Mouse (Mus musculus): ENCODE results near the gene Gnai3. TPM values are rescaled to one million over a fixed set of nuclear protein-coding genes. Genes with fewer than 3 reads are reported as not detected.

The Gnai3 gene
- total and polyA plus RNA-seq, 3 experiments, result 54.1 to 145 (median 78.7) TPM

DNA sequence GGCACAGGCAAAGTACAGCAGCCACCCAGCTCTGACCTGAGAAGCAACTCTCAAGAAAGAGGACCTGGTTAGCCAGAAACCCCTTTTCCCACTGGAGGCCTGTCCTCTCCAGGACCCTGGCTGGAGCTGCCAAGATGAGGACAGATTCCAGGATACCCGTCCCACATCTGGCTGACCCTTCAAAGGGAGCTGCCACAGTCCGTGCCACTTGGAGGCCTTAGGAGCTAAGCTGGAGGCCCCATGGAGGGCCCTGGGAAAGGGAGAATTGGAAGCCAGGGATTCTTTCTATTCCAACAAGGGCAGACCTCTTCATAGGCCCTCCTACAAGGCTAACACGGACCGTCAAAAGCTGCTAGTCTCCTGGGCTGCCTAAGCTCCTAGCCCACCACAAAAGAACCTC lies 64.3 kb downstream of the Gnai3 start:
- peaks cover 27 to 34% of the 10 kb centered on the region in 2 experiments for H3K4me1 ChIP-seq (ENCODE audit: control insufficient read depth in 1 of 2, insufficient read depth in 2 of 2)
- no peak for DNase-seq (ENCODE audit: extremely low read depth)
- H3K9me3 ChIP-seq (replicated peaks; ENCODE audit: low read length), result no peaks in the 10 kb centered on the region
- no peak overlapping the region for H3K4me2 ChIP-seq (ENCODE audit: insufficient read depth, low read depth, poor library complexity, severe bottlenecking)
- TF ChIP-seq GABPA (IDR thresholded peaks at IDR 0.05; ENCODE audit: insufficient replicate concordance, low read depth, low read length) (no peak), MXI1 (IDR thresholded peaks at IDR 0.05; ENCODE audit: low read depth, low read length) (no peak), ZKSCAN1 (IDR thresholded peaks at IDR 0.05; ENCODE audit: borderline replicate concordance, low read depth, low read length) (no peak), CTCF (conservative IDR thresholded peaks at IDR 0.05 in 1 of 2, IDR thresholded peaks at IDR 0.05 in 1 of 2; ENCODE audit: low read depth in 2 of 2, low read length in 2 of 2) (no peak), EP300 (IDR thresholded peaks at IDR 0.05; ENCODE audit: low read length) (no peak), NELFE (IDR thresholded peaks at IDR 0.05; ENCODE audit: low read depth, low read length) (no peak)
- no peak overlapping the region for H3K27ac ChIP-seq (ENCODE audit: insufficient read depth, low read depth)
- dilution Hi-C loops (cut with MboI; ENCODE audit: extremely low pct_ligation_motif_present, extremely low pct_unique_long_range_greater_than_20kb, low sequenced_read_pairs) (no loop called here), in situ Hi-C loops (cut with MboI; ENCODE audit: low pct_ligation_motif_present, low pct_unique_long_range_greater_than_20kb, low sequenced_read_pairs) (loop anchor here (5.0 kb wide), 1 partner anchor 66 kb away; the partner anchor contains the start of gene Gnai3)
- H3K79me2 ChIP-seq (replicated peaks; ENCODE audit: control insufficient read depth, extremely low read depth, insufficient read depth, poor library complexity, severe bottlenecking), result peaks cover 50% of the 10 kb centered on the region
- H3K9ac ChIP-seq (ENCODE audit: insufficient read depth, low read depth), result no peak overlapping the region
- H3K27me3 ChIP-seq (replicated peaks), result no peaks in the 10 kb centered on the region
- H3K4me3 ChIP-seq (replicated peaks in 1 of 3; ENCODE audit: low read depth in 2 of 3, low read length in 2 of 3, poor library complexity in 1 of 3), result no peak overlapping the region
- H3K36me3 ChIP-seq (replicated peaks in 1 of 2; ENCODE audit: control insufficient read depth in 1 of 2, insufficient read depth in 1 of 2, low read length in 1 of 2), result peaks cover 39 to 79% of the 10 kb centered on the region in 2 experiments

GRCm38 (mm10) chr3:108076836-108077235 lies 69.1 kb downstream of the Gnai3 start:
- in situ Hi-C loops (cut with MboI; ENCODE audit: low pct_ligation_motif_present, low pct_unique_long_range_greater_than_20kb, low sequenced_read_pairs) (no loop called here), dilution Hi-C loops (cut with MboI; ENCODE audit: extremely low pct_ligation_motif_present, extremely low pct_unique_long_range_greater_than_20kb, low sequenced_read_pairs) (no loop called here)
- no peak for TF ChIP-seq SMC3 (IDR thresholded peaks at IDR 0.05; ENCODE audit: low read depth, low read length)
- no peak overlapping the region for H3K4me3 ChIP-seq (replicated peaks in 1 of 3; ENCODE audit: low read depth in 2 of 3, low read length in 2 of 3, poor library complexity in 1 of 3)
- H3K4me1 ChIP-seq (ENCODE audit: control insufficient read depth in 1 of 2, insufficient read depth in 2 of 2), result peaks cover 0 to 5% of the 10 kb centered on the region in 2 experiments; a peak in 2 of 4 replicates
- peaks cover 73 to 97% of the 10 kb centered on the region in 2 experiments for H3K36me3 ChIP-seq (replicated peaks in 1 of 2; ENCODE audit: control insufficient read depth in 1 of 2, insufficient read depth in 1 of 2, low read length in 1 of 2)
- H3K9ac ChIP-seq (ENCODE audit: insufficient read depth, low read depth), result no peak overlapping the region
- no peaks in the 10 kb centered on the region for H3K27me3 ChIP-seq (replicated peaks)
- no peak for DNase-seq (ENCODE audit: extremely low read depth)
- H3K4me2 ChIP-seq (ENCODE audit: insufficient read depth, low read depth, poor library complexity, severe bottlenecking), result no peak overlapping the region
- H3K79me2 ChIP-seq (replicated peaks; ENCODE audit: control insufficient read depth, extremely low read depth, insufficient read depth, poor library complexity, severe bottlenecking), result peaks cover 5% of the 10 kb centered on the region
- H3K9me3 ChIP-seq (replicated peaks; ENCODE audit: low read length), result no peaks in the 10 kb centered on the region
- no peak overlapping the region for H3K27ac ChIP-seq (ENCODE audit: insufficient read depth, low read depth)

DNA sequence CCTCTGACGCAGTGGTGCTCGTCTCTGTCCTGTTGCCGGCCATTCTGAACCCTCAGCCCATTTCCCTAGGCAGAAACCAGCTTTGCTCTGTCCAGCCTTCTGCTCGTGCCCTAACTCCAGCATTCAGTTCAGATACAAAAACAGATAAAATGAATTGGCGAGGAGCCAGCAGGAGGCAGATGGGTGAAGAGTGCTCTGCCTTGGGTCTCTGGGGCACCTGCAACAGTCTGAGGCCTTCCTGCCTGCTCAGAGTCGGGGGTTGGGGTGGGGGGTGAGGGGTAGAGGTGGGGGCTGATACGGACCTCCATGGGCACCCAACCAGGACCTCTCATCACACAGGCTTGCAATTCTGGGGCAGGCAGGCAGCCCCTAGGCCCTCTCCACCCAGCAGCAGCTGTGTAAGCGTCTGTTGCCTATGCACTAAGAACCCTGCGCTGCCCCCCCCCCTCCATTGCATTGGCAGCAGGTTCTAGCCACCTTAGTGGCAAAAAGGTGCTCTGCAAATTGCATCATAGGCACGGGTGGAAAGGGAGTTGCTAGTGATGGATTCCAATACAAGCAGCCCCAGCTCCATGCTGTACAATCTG lies 72.9 kb downstream of the Gnai3 start:
- Histone ChIP-seq H3K4me1 (ENCODE audit: control insufficient read depth in 1 of 2, insufficient read depth in 2 of 2) (peaks cover 0 to 9% of the 10 kb centered on the region in 2 experiments; a peak in 2 of 4 replicates), H3K27ac (ENCODE audit: insufficient read depth, low read depth) (no peak overlapping the region)

More for the DNA sequence above, 72.9 kb downstream of the Gnai3 start:
- no peak overlapping the region for H3K4me2 ChIP-seq (ENCODE audit: insufficient read depth, low read depth, poor library complexity, severe bottlenecking)
- in situ Hi-C loops (cut with MboI; ENCODE audit: low pct_ligation_motif_present, low pct_unique_long_range_greater_than_20kb, low sequenced_read_pairs) (no loop called here), dilution Hi-C loops (cut with MboI; ENCODE audit: extremely low pct_ligation_motif_present, extremely low pct_unique_long_range_greater_than_20kb, low sequenced_read_pairs) (no loop called here)
- no peak overlapping the region for H3K9ac ChIP-seq (ENCODE audit: insufficient read depth, low read depth)
- no peaks in the 10 kb centered on the region for H3K79me2 ChIP-seq (replicated peaks; ENCODE audit: control insufficient read depth, extremely low read depth, insufficient read depth, poor library complexity, severe bottlenecking)
- H3K4me3 ChIP-seq (replicated peaks in 1 of 3; ENCODE audit: low read depth in 2 of 3, low read length in 2 of 3, poor library complexity in 1 of 3), result no peak overlapping the region
- H3K9me3 ChIP-seq (replicated peaks; ENCODE audit: low read length), result no peaks in the 10 kb centered on the region
- H3K36me3 ChIP-seq (replicated peaks in 1 of 2; ENCODE audit: control insufficient read depth in 1 of 2, insufficient read depth in 1 of 2, low read length in 1 of 2), result peaks cover 46 to 69% of the 10 kb centered on the region in 2 experiments
- TF ChIP-seq ELF1 (IDR thresholded peaks at IDR 0.05; ENCODE audit: low read depth, low read length) (no peak), TBP (conservative IDR thresholded peaks at IDR 0.05; ENCODE audit: low read depth, low read length) (no peak), MAZ (IDR thresholded peaks at IDR 0.05; ENCODE audit: low read depth, low read length) (no peak), GABPA (IDR thresholded peaks at IDR 0.05; ENCODE audit: insufficient replicate concordance, low read depth, low read length) (no peak), IRF4 (IDR thresholded peaks at IDR 0.05; ENCODE audit: low read depth, low read length) (no peak), BHLHE40 (IDR thresholded peaks at IDR 0.05; ENCODE audit: low read depth, low read length) (no peak), MYC (IDR thresholded peaks at IDR 0.05; ENCODE audit: low read depth, low read length) (no peak), USF2 (conservative IDR thresholded peaks at IDR 0.05; ENCODE audit: low read depth, low read length) (no peak), RAD21 (IDR thresholded peaks at IDR 0.05; ENCODE audit: low read depth, low read length) (no peak), CHD2 (IDR thresholded peaks at IDR 0.05; ENCODE audit: low read length) (no peak), CTCF (conservative IDR thresholded peaks at IDR 0.05 in 1 of 2, IDR thresholded peaks at IDR 0.05 in 1 of 2; ENCODE audit: low read depth in 2 of 2, low read length in 2 of 2) (no peak), SMC3 (IDR thresholded peaks at IDR 0.05; ENCODE audit: low read depth, low read length) (no peak)
- H3K27me3 ChIP-seq (replicated peaks), result no peaks in the 10 kb centered on the region
- no peak for DNase-seq (ENCODE audit: extremely low read depth)
